Mouse (Mus musculus): ENCODE results near the gene Clgn. TPM values are rescaled to one million over a fixed set of nuclear protein-coding genes. Genes with fewer than 3 reads are reported as not detected.
A peak's percentile ranks its signal among the peaks of the same experiment; 100 is the strongest.

The Clgn gene
- polyA plus RNA-seq, 1 experiment, result 7.1 TPM

DNA sequence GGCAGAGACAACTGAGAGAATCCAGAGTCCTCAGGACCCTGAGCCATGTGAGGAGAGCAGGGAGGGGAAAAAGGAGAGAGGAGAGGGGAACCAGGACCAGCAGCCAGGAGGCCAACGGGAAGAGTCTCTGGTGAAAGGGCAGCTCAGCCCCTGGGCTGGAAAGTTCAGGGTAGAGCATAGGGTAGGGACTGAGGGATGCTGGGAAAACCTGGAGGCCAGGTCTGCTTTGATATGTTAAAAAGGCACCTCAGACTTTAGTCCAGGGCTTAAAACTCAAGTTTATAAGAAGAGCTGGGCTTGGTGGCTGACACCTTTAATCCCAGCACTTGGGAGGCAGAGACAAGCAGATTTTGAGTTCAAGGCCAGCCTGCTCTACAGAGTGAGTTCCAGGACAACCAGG lies 2.9 kb downstream of the Clgn start:
- TF ChIP-seq POLR2A (IDR thresholded peaks at IDR 0.05; ENCODE audit: borderline replicate concordance, extremely low read depth, insufficient read depth, insufficient read length, poor library complexity, severe bottlenecking), result no peak
- TF ChIP-seq CTCF (IDR thresholded peaks at IDR 0.05; ENCODE audit: borderline replicate concordance, extremely low read depth, insufficient read depth, insufficient read length), result no peak
- DNase-seq (ENCODE audit: low read depth), result no peak

DNA sequence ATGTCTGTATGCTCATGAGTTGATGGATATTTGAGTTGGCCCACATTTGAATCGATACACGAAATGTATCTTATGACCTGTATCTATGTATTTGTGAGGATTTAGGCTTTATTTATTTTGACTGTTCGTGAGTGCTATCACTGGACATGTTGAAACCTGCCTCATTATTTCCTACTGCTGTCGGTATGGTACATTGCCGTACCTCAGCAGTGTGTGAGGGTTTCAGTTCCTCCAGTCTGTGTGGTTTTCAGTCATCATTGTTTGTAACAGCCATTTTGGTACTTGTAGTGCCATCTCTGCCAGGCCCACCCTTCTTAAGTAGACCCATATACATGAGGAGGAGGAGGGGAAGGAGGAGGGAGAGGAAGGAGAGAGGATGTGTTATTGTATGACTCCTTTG lies 4.7 kb downstream of the Clgn start:
- no peak for TF ChIP-seq POLR2A (IDR thresholded peaks at IDR 0.05; ENCODE audit: borderline replicate concordance, extremely low read depth, insufficient read depth, insufficient read length, poor library complexity, severe bottlenecking)
- no peak for TF ChIP-seq CTCF (IDR thresholded peaks at IDR 0.05; ENCODE audit: borderline replicate concordance, extremely low read depth, insufficient read depth, insufficient read length)
- DNase-seq (ENCODE audit: low read depth), result no peak

DNA sequence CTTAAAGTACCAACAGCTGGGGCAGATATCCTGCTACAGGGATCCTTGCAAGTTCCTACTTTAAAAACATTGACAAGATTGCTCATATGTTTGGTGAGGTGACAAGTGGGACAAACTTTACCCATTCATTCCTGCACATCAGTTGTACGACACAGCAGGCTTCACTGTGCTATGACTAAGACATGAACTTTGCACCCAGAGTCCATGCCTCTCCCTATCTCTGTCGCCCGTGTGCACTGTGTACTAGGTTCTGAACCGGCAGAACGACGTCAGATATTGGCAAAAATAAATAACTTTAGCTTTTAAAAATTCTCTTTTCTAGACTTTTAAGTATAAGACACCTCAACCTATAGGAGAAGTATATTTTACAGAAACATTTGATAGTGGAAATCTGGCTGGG lies 7.0 kb downstream of the Clgn start:
- no peak for DNase-seq (ENCODE audit: low read depth)
- TF ChIP-seq CTCF (IDR thresholded peaks at IDR 0.05; ENCODE audit: borderline replicate concordance, extremely low read depth, insufficient read depth, insufficient read length), result no peak
- TF ChIP-seq POLR2A (IDR thresholded peaks at IDR 0.05; ENCODE audit: borderline replicate concordance, extremely low read depth, insufficient read depth, insufficient read length, poor library complexity, severe bottlenecking), result no peak

DNA sequence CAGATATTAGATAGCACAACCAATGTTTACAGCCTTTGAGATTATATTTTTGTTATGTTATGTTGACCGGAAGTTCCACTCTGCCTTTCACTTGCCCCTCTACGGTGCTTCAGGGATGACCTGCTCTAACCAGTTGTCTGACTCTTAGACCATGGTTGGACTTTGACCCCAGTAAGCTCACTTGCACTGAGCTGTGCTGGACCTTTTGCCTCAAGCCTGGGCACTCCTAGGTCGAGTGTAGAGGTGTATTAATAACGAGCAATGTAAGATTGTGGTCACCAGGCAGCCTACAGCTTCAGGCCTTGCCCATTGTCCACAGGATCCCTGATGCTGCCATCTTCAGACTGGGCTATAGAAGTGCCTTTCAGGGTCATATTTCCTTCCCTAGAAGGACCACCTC lies 8.1 kb downstream of the Clgn start:
- no peak for TF ChIP-seq CTCF (IDR thresholded peaks at IDR 0.05; ENCODE audit: borderline replicate concordance, extremely low read depth, insufficient read depth, insufficient read length)
- TF ChIP-seq POLR2A (IDR thresholded peaks at IDR 0.05; ENCODE audit: borderline replicate concordance, extremely low read depth, insufficient read depth, insufficient read length, poor library complexity, severe bottlenecking), result no peak
- no peak for DNase-seq (ENCODE audit: low read depth)

DNA sequence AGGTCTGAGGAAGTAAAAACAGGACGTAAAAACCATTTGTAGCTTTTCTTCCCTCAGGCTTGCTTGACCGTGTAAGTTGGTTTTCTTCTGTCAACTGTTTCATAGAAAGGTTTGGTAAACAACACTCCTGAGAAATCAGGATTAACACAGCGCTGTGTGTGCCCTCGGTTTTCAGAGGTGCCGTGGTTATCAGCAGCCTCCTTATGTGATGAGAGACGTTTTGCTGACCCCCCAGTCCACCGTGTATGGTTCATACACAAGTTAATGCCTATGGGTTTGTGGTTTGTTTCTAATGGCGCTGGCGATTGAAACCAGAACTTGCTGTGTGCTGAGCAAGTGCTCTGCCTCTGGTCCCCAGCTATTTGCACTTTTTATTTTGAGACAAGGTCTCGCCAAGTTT lies 15.9 kb downstream of the Clgn start:
- DNase-seq (ENCODE audit: low read depth), result no peak
- no peak for TF ChIP-seq POLR2A (IDR thresholded peaks at IDR 0.05; ENCODE audit: borderline replicate concordance, extremely low read depth, insufficient read depth, insufficient read length, poor library complexity, severe bottlenecking)
- no peak for TF ChIP-seq CTCF (IDR thresholded peaks at IDR 0.05; ENCODE audit: borderline replicate concordance, extremely low read depth, insufficient read depth, insufficient read length)

DNA sequence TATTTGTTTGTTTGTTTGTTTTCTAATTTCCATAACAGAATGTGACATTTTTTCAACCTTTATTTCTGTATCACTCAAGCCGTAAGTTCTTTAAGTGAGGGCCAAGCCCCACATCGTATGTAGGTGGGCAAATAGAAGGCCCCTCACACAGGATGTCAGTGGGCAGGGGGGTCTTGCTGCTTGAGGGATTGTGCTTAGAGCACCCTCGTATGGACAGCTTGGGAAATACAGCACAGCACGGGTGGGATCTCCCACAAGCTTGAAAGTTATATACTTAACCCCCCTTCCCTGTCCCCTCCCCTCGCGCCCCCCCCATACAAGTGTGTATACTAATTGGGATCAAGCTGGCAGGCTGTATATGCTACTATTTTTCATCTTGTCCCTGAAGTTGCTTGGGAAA lies 17.2 kb downstream of the Clgn start:
- TF ChIP-seq CTCF (IDR thresholded peaks at IDR 0.05; ENCODE audit: borderline replicate concordance, extremely low read depth, insufficient read depth, insufficient read length) (peak; percentile 58), POLR2A (IDR thresholded peaks at IDR 0.05; ENCODE audit: borderline replicate concordance, extremely low read depth, insufficient read depth, insufficient read length, poor library complexity, severe bottlenecking) (no peak)
- DNase-seq (ENCODE audit: low read depth), result peak; percentile 43

DNA sequence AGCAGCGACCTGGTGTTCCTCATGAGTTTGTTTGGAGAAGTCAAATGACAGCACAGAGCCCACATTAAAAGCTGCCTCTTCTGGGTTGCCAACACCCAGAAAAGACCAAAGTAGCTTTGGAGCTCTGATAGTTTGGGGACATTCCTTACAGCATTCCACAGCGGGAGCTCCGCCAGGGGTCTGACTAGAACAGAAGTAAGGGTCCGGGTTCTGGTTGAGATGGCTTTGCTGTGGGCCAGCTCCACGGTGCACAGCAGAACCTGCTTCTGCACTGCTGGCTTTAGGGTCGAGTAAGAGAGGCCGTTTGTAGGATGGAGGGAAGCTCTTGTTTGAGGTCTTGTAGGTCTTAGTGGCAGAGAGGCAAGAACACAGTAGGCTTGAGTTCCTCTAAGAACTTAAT lies 18.8 kb downstream of the Clgn start:
- no peak for DNase-seq (ENCODE audit: low read depth)

DNA sequence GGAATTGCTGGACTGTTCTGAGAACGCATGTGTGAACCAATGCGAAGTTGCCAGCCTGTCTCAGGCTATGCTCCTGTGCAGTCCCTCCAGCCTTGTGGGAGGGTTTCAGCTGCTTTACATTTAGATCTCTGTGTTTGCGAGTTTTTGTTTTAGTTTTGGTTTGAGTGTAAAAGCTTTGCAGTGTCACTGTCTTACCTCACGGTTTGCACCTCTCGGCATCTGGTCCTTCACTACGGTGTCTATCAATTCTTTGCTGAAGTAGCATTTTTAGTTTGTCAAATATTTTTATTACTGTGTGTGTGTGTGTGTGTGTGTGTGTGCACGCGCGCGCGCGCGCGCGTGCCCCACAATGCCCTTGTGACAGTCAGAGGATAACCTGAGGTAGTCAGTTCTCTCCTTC lies 27.2 kb downstream of the Clgn start:
- no peak for TF ChIP-seq CTCF (IDR thresholded peaks at IDR 0.05; ENCODE audit: borderline replicate concordance, extremely low read depth, insufficient read depth, insufficient read length)
- no peak for DNase-seq (ENCODE audit: low read depth)

More for the DNA sequence above, 18.8 kb downstream of the Clgn start:
- TF ChIP-seq POLR2A (IDR thresholded peaks at IDR 0.05; ENCODE audit: borderline replicate concordance, extremely low read depth, insufficient read depth, insufficient read length, poor library complexity, severe bottlenecking) (no peak), CTCF (IDR thresholded peaks at IDR 0.05; ENCODE audit: borderline replicate concordance, extremely low read depth, insufficient read depth, insufficient read length) (no peak)

DNA sequence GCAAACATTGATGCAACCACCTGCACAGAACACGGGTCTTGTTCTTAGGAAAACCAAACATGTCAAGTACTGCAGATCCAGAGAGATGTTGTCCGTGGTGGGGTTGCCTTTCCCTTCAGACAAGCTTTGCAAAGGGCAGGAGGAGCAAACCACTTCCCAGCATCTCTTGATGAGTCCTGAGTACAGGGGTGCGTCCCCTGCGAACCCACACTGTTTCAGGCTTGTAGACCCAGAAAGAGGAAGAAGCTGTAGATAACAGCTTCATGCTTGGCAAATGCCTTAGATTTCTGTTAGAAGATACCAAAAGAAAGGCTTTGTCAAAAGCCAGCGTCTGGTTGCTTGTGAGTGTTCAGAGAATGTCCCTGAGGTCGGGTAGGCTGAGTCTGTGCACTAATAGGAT lies 28.3 kb downstream of the Clgn start:
- TF ChIP-seq CTCF (IDR thresholded peaks at IDR 0.05; ENCODE audit: borderline replicate concordance, extremely low read depth, insufficient read depth, insufficient read length), result no peak
- DNase-seq (ENCODE audit: low read depth), result no peak

DNA sequence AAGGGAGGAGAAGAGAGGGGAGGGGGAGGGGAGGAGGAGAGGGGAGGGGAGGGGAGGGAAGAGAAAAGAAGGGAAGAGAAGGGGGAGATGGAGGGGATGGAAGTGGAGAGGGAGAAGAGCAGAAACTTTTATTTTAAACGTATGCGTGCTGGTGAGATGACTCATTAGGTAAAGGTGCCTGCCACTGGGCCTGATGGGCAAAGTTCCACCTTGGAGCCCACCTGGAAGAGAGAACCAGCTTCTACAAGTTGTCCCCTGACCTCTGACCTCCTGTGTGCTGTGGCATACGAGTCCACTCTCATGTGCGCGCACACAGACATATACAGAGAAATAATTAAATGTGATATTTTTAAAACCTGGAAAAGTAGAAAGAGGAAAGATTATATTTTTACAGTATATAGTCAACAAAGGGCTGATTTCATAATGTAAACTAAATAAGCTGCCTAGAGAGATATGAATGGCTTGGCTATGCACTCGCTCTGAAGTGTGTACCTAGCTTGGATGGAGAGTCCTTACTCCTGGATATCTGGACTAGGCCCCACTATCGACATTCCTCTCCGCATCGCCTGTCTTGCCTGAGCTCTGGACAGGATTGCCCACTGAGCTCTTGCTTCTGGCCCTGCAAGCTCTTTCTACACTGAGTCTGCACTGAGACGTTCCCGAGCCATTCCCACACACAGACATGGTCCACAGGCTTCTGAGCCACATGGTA lies 29.3 kb downstream of the Clgn start:
- no peak for DNase-seq (ENCODE audit: low read depth)
- no peak for TF ChIP-seq CTCF (IDR thresholded peaks at IDR 0.05; ENCODE audit: borderline replicate concordance, extremely low read depth, insufficient read depth, insufficient read length)
- TF ChIP-seq POLR2A (IDR thresholded peaks at IDR 0.05; ENCODE audit: borderline replicate concordance, extremely low read depth, insufficient read depth, insufficient read length, poor library complexity, severe bottlenecking), result no peak

DNA sequence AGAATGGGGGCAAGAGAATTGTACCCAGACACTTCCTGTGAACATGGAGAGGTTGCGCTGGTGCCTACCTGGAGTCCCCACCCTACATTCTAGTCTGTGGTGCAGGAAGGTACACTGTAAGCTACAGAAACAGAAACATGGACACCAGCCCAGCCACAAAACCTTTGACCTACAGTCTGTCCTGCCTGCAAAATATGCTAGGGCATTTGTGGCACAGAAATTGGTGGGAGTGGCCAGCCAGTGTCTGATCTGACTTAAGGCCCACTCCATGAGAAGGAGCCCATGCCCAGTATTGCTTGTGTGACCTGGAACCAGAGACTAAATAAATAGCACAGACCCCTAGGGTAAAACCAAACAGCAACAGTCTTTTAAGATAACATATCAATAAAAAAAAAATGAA lies 31.7 kb downstream of the Clgn start:
- DNase-seq (ENCODE audit: low read depth), result no peak
- TF ChIP-seq CTCF (IDR thresholded peaks at IDR 0.05; ENCODE audit: borderline replicate concordance, extremely low read depth, insufficient read depth, insufficient read length), result no peak
- TF ChIP-seq POLR2A (IDR thresholded peaks at IDR 0.05; ENCODE audit: borderline replicate concordance, extremely low read depth, insufficient read depth, insufficient read length, poor library complexity, severe bottlenecking), result no peak

DNA sequence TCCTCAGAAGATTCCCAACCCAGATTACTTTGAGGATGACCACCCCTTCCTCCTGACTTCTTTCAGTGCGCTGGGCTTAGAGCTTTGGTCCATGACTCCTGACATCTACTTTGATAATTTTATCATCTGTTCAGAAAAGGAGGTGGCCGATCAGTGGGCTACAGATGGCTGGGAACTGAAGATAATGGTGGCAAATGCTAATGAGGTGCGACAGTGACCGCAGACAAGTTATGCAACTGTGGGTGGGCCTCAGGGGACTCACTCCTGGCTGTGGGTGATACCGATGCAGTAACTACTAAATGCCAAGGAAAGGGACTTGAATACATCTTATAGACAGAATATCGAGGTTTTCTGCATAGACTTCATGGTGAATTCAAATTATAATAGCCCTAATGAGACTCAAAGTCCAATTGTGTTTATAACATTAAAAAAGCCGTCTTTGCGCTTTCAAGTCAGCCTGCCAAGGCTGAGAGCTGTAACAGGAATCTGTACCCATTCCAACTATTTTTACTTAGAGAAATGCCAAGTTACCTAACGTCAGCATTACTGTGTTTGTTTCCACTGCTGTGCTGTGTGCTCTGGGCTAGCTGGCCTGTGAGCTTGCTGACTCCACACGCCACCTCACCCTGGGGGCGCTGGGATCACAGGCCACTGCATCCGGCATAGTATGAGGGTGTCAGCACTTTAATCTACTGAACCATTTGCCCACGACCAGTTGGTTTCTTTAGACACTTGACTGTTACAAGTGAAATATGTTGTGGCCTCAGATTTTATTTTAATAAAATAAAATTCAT lies 33.6 kb downstream of the Clgn start:
- TF ChIP-seq POLR2A (IDR thresholded peaks at IDR 0.05; ENCODE audit: borderline replicate concordance, extremely low read depth, insufficient read depth, insufficient read length, poor library complexity, severe bottlenecking), result no peak
- no peak for TF ChIP-seq CTCF (IDR thresholded peaks at IDR 0.05; ENCODE audit: borderline replicate concordance, extremely low read depth, insufficient read depth, insufficient read length)
- DNase-seq (ENCODE audit: low read depth), result no peak

Measured in brain, embryonic 14.5 days (tissue).